Mouse (Mus musculus) ES-Bruce4 (cell line): ENCODE measurements around the gene Ext2.

Experiments
- CTCF ChIP-seq: IDR thresholded peaks from one replicate; pipeline ENCODE4 v1.8.1; 2011; ENCODE audit warnings: low read depth, low read length
- EP300 ChIP-seq: IDR thresholded peaks from 2 replicates; pipeline ENCODE4 v1.6.1; 2011; ENCODE audit warnings: low read depth, low read length; ENCODE audit not compliant: insufficient read depth

DNA sequence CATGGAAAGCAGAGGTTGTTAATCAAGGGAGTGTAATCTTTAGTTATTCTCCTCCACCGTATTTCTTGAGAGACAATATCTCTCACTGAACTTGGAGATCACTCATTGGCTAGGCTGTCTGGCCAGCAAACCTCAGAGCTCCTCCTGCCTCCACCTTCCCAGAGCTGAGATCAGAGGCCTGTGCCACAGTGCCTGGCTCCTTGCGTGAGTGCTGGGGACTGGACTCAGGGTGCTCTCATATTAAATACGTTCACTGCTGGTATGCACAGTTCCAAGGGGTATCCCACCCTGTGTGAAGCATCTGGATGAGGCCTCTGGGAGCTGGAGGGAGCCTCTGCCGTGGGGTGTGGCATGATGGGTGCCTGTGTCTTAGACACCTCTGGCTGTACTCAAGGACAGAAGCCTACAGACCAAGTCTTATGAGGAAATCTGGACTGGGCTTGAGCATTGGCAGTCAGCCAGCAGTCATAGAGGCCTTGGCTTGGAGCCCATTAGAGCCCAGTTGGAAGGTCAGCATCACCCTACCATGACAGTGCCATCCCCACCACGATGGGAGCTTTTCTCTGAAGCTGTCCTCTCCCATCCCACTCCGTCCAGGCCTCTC, 162.6 kb downstream of the Ext2 start:
- TF ChIP-seq CTCF = no peak
- no peak for TF ChIP-seq EP300
